Mouse (Mus musculus): ENCODE results near the gene Pde4d.

Gene Pde4d

GRCm38 (mm10) chr13:109318434-109318998 is 868.8 kb downstream of the Pde4d start:
- no peak for DNase-seq

GRCm38 (mm10) chr13:109326061-109326460 is 876.3 kb downstream of the Pde4d start:
- DNase-seq: no peak

GRCm38 (mm10) chr13:109331563-109331962 is 881.8 kb downstream of the Pde4d start:
- DNase-seq: no peak

GRCm38 (mm10) chr13:109341902-109342301 is 892.2 kb downstream of the Pde4d start:
- no peak for DNase-seq

GRCm38 (mm10) chr13:109342469-109342868 is 892.7 kb downstream of the Pde4d start:
- DNase-seq: no peak

- peak; percentile 84 for DNase-seq
Observed at GRCm38 (mm10) chr13:109343596-109343995, 893.8 kb downstream of the Pde4d start.

- DNase-seq: no peak
Observed at GRCm38 (mm10) chr13:109347770-109348169, 898.0 kb downstream of the Pde4d start.

GRCm38 (mm10) chr13:109348316-109348715 is 898.6 kb downstream of the Pde4d start:
- DNase-seq: no peak

- no peak for DNase-seq
Observed at GRCm38 (mm10) chr13:109350100-109350499, 900.4 kb downstream of the Pde4d start.

- DNase-seq: no peak
Observed at GRCm38 (mm10) chr13:109354017-109354416, 904.3 kb downstream of the Pde4d start.

- DNase-seq: peak; percentile 24
Observed at GRCm38 (mm10) chr13:109356252-109356651, 906.5 kb downstream of the Pde4d start.

- no peak for DNase-seq
Observed at GRCm38 (mm10) chr13:109359994-109360393, 910.2 kb downstream of the Pde4d start.

GRCm38 (mm10) chr13:109362340-109362739 is 912.6 kb downstream of the Pde4d start:
- no peak for DNase-seq

- DNase-seq: no peak
Observed at GRCm38 (mm10) chr13:109374465-109374864, 924.7 kb downstream of the Pde4d start.

- no peak for DNase-seq
Observed at GRCm38 (mm10) chr13:109376681-109377080, 926.9 kb downstream of the Pde4d start.

- no peak for DNase-seq
Observed at GRCm38 (mm10) chr13:109380149-109380548, 930.4 kb downstream of the Pde4d start.

- no peak for DNase-seq
Observed at GRCm38 (mm10) chr13:109388626-109389220, 939.0 kb downstream of the Pde4d start.

- DNase-seq: no peak
Observed at GRCm38 (mm10) chr13:109402396-109402795, 952.6 kb downstream of the Pde4d start.

GRCm38 (mm10) chr13:109402936-109403335 is 953.2 kb downstream of the Pde4d start:
- DNase-seq: no peak

GRCm38 (mm10) chr13:109406341-109406740 is 956.6 kb downstream of the Pde4d start:
- no peak for DNase-seq

GRCm38 (mm10) chr13:109407371-109407770 is 957.6 kb downstream of the Pde4d start:
- no peak for DNase-seq

GRCm38 (mm10) chr13:109420426-109420825 is 970.7 kb downstream of the Pde4d start:
- DNase-seq: no peak

- DNase-seq: peak; percentile 54
Observed at GRCm38 (mm10) chr13:109424906-109425305, 975.2 kb downstream of the Pde4d start.

- DNase-seq: no peak
Observed at GRCm38 (mm10) chr13:109425548-109425947, 975.8 kb downstream of the Pde4d start.

- DNase-seq: no peak
Observed at GRCm38 (mm10) chr13:109426058-109426457, 976.3 kb downstream of the Pde4d start.

Measured in kidney, postnatal 14 days (tissue).